Mouse (Mus musculus) lung, postnatal 36 days (tissue): ENCODE measurements around the gene Gm49510.
A peak's percentile ranks its signal among the peaks of the same experiment; 100 is the strongest.

Experiments
- DNase-seq: peaks from one replicate; pipeline ENCODE4 v3.0.0; 2022; ENCODE audit warnings: mixed read lengths

The Gm49510 gene

GRCm38 (mm10) chr15:78878792-78879516 is 20.5 kb upstream of the Gm49510 start:
- DNase-seq = peak; percentile 77

- no peak for DNase-seq
These were observed 19.0 kb upstream of the Gm49510 start for GRCm38 (mm10) chr15:78880432-78880831.

GRCm38 (mm10) chr15:78881828-78882227 is 17.6 kb upstream of the Gm49510 start:
- DNase-seq = no peak

DNA sequence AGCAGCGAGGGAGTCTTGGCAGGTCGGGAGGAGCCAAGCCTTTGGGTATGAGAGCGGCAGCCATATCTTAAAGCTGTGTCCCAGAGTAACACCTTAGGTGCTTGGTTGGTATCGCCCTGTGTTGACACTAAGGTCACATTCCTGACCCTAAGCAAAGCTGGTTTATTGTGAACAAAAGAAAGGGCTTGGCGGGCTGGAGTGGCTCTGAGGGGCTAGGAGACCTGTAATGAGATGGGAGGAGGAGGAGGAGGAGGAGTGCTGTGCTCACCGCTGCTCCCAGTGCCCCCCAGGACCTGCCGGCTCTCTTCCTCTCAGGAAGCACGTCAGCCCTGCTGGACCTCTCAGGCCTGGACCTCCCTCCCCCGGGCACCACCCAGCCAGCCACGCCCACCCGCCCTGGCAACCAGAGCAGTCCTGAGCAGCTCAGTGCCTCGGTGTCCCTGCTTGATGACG is 10.0 kb upstream of the Gm49510 start:
- DNase-seq = peak; percentile 61

DNA sequence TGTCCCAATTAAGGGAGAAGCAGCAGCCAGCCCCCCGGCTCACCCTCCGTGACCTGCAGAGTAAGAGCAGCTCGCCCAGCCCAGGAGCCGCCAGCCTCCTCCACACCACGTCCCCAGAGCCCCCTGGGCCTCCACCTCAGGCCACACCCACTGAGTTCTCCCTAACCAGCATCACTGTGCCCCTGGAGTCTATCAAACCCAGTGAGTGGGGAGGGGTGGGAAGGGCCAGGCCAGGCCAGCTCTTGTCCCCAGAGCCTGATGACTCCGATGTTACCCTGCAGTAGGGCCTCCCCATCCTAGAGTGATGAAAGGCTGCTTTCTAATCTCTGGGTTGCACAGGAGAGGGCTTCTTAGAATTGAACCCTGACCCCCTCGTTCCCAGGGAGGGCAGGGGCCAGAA is 7.0 kb upstream of the Gm49510 start:
- DNase-seq = no peak

- no peak for DNase-seq
These were observed 4.7 kb upstream of the Gm49510 start for GRCm38 (mm10) chr15:78894726-78895125.

DNA sequence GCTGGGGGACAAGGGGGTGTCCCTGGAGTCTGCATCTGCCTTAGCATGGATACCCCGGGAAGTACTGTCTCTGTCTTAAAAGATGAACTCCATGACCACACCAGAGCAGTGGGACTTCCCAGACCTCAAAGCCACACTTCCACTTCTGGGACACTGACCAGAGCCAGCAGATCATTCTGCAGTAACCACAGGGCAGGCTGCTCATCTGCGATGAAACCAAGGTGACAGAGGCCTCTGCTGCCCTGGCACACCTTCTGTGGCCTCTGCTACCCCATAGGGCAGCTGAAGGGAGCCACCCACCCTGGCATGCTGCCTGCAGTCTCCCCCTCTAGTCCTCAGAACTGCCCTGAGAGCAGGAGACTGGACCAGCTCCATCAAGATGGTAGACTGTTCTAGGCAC is 3.7 kb upstream of the Gm49510 start:
- no peak for DNase-seq

GRCm38 (mm10) chr15:78896149-78896548 is 3.3 kb upstream of the Gm49510 start:
- peak; percentile 74 for DNase-seq

- no peak for DNase-seq
These were observed 2.0 kb upstream of the Gm49510 start for GRCm38 (mm10) chr15:78897488-78897887.

DNA sequence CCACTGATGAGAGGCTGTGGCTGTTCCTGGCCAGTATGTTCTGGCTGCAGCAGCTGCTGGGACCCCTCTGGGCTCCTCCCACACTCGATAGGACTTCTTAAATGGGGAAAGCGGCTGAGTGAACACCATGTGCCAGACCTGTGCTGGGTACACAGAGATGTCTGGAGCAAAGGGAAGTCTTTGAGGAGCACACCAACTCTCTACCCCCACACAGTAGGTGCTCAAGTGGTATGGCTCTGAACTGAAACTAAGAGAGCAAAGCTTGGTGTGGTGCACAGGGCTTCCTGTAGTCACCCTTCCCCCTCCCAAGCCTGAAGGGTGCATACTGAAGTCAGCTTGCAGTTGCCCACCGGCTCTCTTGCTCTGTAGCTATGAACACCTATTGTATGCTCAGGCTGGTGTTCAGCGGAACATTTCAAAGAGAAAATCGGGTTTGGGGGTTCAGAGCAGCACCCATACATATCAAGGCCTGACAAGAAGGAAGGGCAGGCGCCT is 913 bp upstream of the Gm49510 start:
- no peak for DNase-seq

DNA sequence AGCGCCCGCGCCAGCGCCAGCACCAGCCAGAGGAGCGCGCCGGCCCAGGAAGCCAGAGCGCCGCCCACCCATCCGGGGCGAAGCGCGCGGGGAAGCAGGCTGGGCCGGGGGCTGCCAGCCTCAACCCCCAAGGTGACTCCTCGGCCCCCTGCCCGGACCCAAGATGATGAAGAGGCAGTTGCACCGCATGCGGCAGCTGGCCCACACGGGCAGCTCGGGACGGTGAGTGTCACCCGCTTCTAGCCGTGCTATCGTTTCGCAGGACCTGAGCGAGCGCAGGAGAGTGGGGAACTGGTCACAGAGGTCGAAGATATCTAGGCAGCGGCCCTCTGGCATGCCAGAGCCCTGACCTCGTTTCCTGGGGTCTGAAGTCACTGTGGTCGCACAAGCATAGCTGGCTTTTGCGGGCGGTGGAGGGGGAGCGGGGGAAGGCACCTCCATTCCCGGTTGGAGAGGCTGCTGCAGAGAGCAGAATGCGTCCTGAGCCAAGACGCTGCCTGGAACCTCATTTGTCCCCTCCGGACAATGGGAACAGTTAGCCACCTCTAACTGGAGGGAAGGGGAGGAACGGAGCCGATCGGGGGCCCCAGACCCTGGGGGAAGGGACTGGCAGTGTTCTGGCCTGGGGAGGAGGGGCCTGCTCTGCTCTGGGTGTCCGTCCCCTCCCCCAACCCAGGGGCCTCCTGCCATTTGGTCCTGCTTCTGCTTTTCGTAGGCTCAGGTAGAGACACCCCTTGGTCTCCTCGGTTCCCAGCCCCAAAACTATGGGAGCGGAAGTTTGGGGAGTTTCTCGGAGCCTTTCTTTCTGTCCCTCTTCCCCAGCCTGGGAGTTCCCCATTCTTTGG is 495 bp downstream of the Gm49510 start, which contains the start of gene Sh3bp1:
TSS of gene Sh3bp1 (plus strand) at position 29 of the 845 bp plus-strand sequence.
- peak; percentile 76 for DNase-seq

- DNase-seq = no peak
These were observed 1.3 kb downstream of the Gm49510 start for GRCm38 (mm10) chr15:78900585-78901421.

- no peak for DNase-seq
These were observed 1.9 kb downstream of the Gm49510 start for GRCm38 (mm10) chr15:78901422-78901789.

GRCm38 (mm10) chr15:78903243-78903642 is 3.8 kb downstream of the Gm49510 start:
- DNase-seq = peak; percentile 91

DNA sequence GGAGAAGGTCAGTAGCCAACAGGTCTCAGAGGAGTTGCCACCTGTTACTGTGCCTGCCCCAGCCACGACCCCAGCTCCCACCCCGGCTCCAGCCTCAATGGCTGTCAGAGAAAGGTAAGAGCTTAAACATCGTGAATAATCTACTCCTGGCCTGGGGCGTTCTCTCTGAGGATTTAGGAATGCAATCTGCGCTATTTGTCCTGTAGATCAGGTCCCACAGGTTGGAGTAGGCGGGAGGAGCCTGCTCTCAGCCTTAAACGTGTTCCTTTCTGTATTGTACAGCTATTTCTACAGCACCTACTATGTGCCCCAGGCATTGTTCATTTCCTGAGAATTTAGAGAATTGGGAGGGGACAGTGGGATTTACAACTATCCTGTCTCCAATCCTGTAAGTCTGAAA is 8.9 kb downstream of the Gm49510 start:
- DNase-seq = no peak

DNA sequence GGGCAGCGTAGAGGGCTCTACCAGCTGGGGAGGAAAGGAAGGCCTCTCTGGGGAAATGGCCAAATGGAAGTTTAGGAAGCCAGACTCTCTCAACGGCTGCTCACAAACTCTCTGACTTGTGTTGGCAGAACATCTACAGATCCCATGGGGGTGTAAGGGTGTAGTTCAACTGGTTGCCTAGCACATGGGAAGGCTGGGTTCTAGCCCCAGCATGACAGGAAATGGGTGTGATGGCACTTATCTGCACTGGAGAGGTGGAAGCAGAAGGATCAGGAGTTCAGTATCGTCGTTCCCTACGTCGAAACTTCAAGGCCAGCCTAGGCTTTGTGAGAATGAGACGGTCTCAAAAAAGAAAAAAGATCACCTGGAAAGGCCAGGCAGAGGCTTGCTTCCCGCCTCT is 9.5 kb downstream of the Gm49510 start:
- no peak for DNase-seq

DNA sequence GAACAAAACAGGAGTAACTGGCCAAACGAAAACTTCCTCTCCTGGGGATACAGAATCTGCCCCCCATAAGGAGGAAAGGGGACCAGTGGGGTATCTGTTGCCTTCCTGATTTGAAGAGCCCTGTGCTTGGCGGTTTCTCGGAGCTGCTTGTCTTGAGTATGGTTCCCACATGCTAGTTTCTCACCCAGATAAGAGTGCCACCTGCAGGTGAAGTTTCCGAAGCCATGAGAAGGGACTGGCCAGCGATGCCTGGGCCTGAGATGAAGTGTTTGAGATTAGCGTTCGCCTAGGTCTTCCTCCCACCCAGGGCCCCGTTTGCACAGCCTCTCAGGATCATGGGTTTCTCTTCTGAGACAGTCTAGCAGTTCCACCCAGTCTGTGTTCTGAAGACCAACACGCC is 12.6 kb downstream of the Gm49510 start:
- DNase-seq = peak; percentile 65

DNA sequence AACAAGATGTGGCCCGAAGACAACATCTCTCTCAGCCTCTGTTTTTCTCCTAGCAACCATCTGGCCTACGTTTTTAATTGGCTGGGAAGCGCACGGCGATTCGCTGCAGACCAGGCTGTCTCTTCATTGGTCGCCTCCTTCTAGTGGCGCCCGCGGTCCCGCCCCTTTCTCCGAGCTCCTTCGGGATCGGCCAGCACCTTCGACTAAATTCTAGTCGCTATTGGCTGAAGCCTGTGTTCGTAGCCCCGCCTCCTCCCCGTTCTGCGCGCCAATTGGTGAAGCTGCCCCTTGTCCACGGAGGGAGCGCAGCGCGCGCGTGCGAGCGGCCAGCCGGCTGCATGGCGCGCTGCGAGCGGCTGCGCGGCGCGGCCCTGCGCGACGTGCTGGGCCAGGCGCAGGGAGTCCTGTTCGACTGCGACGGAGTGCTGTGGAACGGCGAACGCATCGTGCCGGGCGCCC is 14.2 kb downstream of the Gm49510 start, which contains the start of gene Pdxp:
TSS of gene Pdxp (plus strand) at position 288 of the 459 bp plus-strand sequence.
- peak; percentile 95 for DNase-seq

DNA sequence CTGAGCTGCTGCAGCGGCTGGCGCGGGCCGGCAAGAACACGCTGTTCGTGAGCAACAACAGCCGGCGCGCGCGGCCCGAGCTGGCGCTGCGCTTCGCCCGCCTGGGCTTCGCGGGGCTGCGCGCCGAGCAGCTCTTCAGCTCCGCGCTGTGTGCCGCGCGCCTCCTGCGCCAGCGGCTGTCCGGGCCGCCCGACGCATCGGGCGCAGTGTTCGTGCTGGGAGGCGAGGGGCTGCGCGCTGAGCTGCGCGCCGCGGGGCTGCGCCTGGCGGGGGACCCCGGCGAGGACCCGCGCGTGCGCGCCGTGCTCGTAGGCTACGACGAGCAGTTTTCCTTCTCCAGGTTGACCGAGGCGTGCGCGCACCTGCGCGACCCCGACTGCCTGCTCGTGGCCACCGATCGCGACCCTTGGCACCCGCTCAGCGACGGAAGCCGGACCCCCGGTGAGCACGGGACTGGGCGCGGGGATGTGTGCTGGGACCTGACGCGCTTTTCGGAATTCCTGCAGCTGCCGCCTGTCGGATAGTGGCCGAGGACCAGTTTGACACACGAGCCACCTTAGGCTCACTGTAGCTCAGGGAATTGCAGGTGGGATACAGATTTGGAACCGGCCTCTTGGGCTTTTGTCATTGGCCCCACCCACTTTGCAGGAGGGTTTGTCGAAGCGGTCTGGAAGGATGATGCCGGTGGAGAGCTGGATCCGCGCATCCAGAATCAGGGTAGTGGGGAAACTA is 14.8 kb downstream of the Gm49510 start:
- DNase-seq = no peak

DNA sequence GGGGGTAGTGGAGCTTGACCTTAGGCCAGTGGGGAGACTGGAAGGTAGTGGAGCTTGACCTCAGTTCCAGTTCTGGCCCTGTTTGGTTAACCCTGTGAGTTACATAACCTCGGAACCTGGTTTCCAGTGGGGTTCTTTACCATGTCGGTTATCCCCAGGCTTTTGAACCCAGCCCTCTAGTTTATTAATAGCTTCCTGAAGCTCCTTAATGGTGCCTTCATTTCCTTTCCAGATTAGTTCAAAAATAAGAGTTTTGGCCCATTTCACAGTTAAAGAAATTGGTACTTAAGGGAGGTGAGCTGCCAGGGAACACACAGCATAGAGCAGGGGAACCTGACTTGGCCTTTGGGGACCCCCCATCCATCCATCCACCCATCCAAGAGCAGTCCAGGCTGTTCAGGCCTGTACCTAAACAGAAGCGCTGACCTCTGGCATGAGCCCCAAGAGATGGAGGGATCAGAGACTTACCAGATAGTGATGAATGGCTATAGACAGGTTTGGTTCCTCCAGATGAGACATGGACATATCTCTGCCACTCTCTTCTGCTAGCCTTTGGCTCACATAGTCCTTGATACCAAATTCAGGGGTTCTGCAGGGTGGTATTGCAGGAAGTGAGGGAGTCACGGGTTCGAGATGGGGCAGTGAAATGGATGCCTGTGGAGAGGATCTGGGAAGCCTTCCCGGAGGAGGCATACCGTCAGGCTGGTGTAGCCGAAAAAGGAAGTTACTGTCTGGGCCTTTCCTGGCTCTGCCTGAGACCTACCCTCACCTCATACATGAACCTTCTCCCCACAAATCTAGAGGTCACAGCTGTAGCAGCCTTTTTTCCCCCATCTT is 15.6 kb downstream of the Gm49510 start:
- no peak for DNase-seq

DNA sequence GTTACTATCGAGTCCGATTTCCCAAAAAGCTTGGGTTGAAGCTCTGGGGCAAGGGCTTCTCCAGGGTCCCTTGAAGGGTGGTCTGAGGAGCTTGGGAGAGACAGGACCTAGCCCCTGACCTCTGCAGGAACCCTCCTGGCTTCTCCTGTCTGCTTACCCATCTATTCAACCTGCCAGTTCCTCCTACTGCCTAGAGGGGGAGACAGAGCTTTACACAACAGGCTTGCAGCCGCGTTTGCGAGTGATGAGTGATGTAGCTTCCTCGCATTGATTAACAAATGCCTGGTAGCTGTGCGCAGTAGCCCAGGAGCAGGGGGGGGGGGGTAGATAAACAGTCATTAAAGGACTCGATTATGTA is 16.2 kb downstream of the Gm49510 start:
- peak; percentile 86 for DNase-seq
